Mouse (Mus musculus): ENCODE data around the gene Dhrs7. TPM values are rescaled to one million over a fixed set of nuclear protein-coding genes. Genes with fewer than 3 reads are reported as not detected.

Gene Dhrs7
- polyA plus RNA-seq, 1 experiment from 2014 or later, result 12.9 TPM

DNA sequence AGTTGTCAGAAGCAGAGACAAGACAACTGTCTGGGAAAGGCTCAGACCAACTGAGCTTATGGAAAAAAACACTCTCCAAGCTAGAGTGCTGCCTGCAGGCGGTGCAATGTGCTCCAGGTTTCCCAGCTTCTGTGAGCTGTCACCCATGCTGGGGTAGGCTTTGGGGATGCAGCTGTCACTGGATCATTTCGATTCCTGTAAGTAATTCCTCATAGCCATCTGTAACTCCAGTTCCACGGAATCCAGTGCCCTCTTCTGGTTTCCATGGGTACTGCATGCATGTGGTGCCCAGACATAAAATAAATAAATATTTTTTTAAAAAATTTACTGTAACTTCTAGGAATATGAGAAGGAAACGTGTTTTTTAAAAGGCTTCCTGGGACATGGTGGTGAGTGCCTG lies 10.0 kb downstream of the Dhrs7 start:
- H3K36me3 ChIP-seq, result no peaks in the 10 kb centered on the region
- no peak overlapping the region for H3K27ac ChIP-seq
- H3K4me1 ChIP-seq (replicated peaks), result no peaks in the 10 kb centered on the region
- no peak overlapping the region for H3K9ac ChIP-seq
- DNase-seq, result no peak
- no peaks in the 10 kb centered on the region for H3K27me3 ChIP-seq
- ATAC-seq (ENCODE audit: low read depth), result no peak
- no peak overlapping the region for H3K4me2 ChIP-seq
- WGBS (ENCODE audit: insufficient replicate concordance), result 26% methylated on average over 4 of the region's 4 CpGs
- H3K9me3 ChIP-seq (replicated peaks), result no peaks in the 10 kb centered on the region
- H3K4me3 ChIP-seq (replicated peaks), result no peak overlapping the region

DNA sequence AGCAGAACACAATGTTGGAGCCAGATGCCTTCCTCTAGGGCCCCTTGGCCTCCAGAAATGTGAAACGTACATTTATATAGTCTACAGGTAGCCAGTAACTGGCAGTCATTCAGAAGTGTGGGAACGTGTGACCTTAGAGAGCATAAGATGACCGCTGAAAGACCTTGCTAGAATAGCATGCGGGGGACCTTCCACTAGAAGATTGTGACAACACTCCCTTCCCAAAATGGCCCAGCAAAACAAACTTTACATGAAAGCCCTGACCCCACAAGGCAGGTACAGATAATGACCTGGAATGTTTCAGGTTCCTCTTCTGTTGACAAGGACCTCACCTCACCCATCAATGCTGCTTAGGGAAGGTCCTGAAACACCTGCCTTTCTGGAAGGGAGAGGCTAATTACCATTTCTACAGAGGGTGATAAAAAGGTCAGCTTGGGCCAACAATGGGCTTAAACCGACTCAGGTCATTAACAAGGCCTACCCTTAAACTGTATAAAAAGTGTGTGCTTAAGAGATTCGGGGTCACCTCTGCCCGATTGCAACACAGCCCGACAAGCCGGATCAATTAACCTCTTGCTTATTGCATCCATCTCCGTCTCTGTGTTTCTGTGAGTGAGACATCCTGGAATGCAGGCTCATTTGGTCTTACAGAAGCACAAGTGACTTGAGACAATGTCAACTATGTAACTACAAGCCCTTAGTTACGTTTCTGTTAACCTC lies 14.9 kb downstream of the Dhrs7 start, which contains the start of gene Gm4756:
TSS of gene Gm4756 (minus strand) at position 51 of the 720 bp plus-strand sequence.
- Histone ChIP-seq H3K27ac (no peak within 1 kb of the TSS), H3K27me3 (no peaks in the 10 kb centered on the region), H3K4me1 (replicated peaks) (no peaks in the 10 kb centered on the region), H3K4me3 (replicated peaks) (no peak within 1 kb of the TSS), H3K9ac (no peak within 1 kb of the TSS), H3K36me3 (no peaks in the 10 kb centered on the region), H3K4me2 (no peak within 1 kb of the TSS), H3K9me3 (replicated peaks) (no peaks in the 10 kb centered on the region)
- ATAC-seq (ENCODE audit: low read depth) (peak; percentile 26; the same call in 1 of the 2 replicates), DNase-seq (no peak)
- 63% methylated on average over 11 of the region's 11 CpGs for WGBS (ENCODE audit: insufficient replicate concordance)

DNA sequence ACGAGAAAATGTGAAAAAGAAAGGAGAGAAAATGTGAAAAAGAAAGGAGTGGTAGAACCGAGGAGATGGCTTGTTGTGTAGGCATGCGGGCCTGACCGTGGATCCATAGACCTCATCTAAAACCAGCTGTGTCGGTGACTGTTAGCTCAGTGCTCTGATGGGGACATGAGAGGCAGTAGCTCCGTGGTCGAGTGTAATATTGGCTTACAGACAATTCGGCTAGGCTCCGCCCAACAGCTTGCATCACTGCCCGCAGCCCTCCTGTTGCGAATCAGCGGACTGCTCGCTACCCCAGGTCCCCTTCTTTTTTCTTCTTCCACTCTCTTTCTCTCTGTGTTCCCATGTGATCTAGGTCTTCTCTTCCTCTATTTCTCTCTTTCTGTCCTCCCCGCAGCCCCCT lies 15.8 kb downstream of the Dhrs7 start:
- 82% methylated on average over 14 of the region's 14 CpGs for WGBS (ENCODE audit: insufficient replicate concordance)

DNA sequence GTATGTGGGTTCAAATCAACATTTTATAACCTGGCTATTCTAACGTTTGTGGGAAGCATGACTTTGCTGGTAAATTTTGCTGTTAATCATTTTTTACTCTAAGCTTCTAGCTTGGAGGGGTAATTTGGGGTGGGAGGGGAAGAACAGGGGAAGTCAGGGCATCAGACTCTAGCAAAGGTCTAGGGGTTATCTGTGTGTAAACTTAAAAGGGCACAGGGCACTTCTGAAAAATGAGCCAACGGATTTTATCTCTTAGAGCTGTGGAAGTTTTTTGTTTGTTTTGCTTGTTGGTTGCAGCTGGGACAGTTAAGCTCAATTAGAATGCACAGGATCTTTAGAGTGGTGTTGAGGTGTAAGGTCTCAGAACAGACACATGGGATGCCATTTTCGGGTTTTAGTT lies 26.7 kb downstream of the Dhrs7 start:
- ATAC-seq (ENCODE audit: low read depth), result peak; percentile 18; the same call in 1 of the 2 replicates
- 50% methylated on average over 3 of the region's 3 CpGs for WGBS (ENCODE audit: insufficient replicate concordance)
- H3K4me1 ChIP-seq (replicated peaks), result no peaks in the 10 kb centered on the region
- H3K4me3 ChIP-seq (replicated peaks), result no peak overlapping the region
- no peaks in the 10 kb centered on the region for H3K36me3 ChIP-seq
- no peak overlapping the region for H3K4me2 ChIP-seq
- DNase-seq, result no peak
- H3K27ac ChIP-seq, result no peak overlapping the region
- no peaks in the 10 kb centered on the region for H3K27me3 ChIP-seq
- no peak overlapping the region for H3K9ac ChIP-seq
- H3K9me3 ChIP-seq (replicated peaks), result 0 out of 2 replicates have a peak, but pooled peaks cover 5% of the 10 kb centered on the region

More for the DNA sequence above, 15.8 kb downstream of the Dhrs7 start:
- no peaks in the 10 kb centered on the region for H3K36me3 ChIP-seq
- H3K4me3 ChIP-seq (replicated peaks), result no peak overlapping the region
- H3K27ac ChIP-seq, result no peak overlapping the region
- H3K27me3 ChIP-seq, result no peaks in the 10 kb centered on the region
- H3K4me2 ChIP-seq, result no peak overlapping the region
- no peaks in the 10 kb centered on the region for H3K9me3 ChIP-seq (replicated peaks)
- DNase-seq (no peak), ATAC-seq (ENCODE audit: low read depth) (no peak)
- no peak overlapping the region for H3K9ac ChIP-seq
- no peaks in the 10 kb centered on the region for H3K4me1 ChIP-seq (replicated peaks)

DNA sequence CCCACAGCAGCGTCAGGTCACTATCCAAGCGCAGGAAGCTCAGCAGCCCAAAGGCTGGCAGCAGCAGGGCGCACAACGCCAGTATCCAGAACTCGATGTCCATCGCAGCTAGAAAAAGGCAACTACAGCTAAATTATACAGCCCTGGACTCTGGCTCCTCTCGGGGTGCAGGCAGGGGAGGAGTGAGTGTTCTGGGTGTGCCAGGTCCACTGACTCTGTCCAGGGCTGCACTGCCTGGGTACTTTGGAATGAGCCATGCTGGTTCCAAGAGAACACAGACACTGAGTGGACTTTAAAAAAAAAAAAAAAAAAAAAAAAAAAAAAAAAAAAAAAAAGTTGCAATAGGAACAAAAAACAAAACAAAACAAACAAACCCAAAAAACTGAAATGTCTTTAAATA lies 36.0 kb downstream of the Dhrs7 start:
- H3K9ac ChIP-seq, result no peak overlapping the region
- 71% methylated on average over 7 of the region's 7 CpGs for WGBS (ENCODE audit: insufficient replicate concordance)
- no peak overlapping the region for H3K27ac ChIP-seq
- H3K4me2 ChIP-seq, result no peak overlapping the region
- H3K36me3 ChIP-seq, result no peaks in the 10 kb centered on the region
- no peaks in the 10 kb centered on the region for H3K4me1 ChIP-seq (replicated peaks)
- DNase-seq (no peak), ATAC-seq (ENCODE audit: low read depth) (no peak)
- no peak overlapping the region for H3K4me3 ChIP-seq (replicated peaks)
- no peaks in the 10 kb centered on the region for H3K27me3 ChIP-seq
- H3K9me3 ChIP-seq (replicated peaks), result no peaks in the 10 kb centered on the region

DNA sequence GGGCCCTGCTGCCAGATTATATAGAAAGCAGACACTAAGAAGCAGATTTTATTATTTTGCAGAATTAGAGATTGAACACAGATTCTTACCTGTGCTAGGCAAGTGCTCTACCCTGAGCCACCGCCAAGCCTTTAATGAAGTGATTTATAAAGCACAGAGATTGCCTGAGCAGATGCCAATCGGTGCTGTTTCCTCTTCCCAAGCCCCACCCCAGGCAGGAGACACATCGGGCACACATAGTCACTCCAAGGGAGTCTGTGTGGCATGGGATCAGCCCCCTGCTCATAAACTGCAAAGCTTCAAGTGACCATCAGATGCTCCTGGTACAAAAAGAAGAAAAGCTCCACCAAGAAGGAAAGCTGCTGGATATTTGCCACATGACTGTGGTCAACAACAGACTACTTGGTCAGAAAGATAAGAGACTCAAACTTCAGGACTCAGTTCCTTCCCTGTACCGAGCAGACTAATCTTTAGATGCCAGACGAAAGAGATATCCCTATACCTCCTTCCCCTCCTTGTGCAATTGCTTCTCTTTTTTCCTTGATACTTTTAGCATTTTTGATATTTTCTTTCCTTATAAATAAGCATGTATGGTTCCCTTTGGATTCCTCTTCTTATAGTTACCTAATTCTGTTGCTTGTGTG lies 41.7 kb downstream of the Dhrs7 start:
- ATAC-seq (ENCODE audit: low read depth) (peak; percentile 65; the same call in 1 of the 2 replicates), DNase-seq (peak; percentile 1)
- H3K36me3 ChIP-seq, result no peaks in the 10 kb centered on the region
- no peak overlapping the region for H3K4me3 ChIP-seq (replicated peaks)
- H3K27ac ChIP-seq, result no peak overlapping the region
- no peaks in the 10 kb centered on the region for H3K9me3 ChIP-seq (replicated peaks)
- H3K4me2 ChIP-seq, result no peak overlapping the region
- H3K27me3 ChIP-seq, result no peaks in the 10 kb centered on the region
- H3K9ac ChIP-seq, result no peak overlapping the region
- WGBS (ENCODE audit: insufficient replicate concordance), result 17% methylated on average over 5 of the region's 5 CpGs
- H3K4me1 ChIP-seq (replicated peaks), result peaks cover 10% of the 10 kb centered on the region; the same call in 1 of the 2 replicates

DNA sequence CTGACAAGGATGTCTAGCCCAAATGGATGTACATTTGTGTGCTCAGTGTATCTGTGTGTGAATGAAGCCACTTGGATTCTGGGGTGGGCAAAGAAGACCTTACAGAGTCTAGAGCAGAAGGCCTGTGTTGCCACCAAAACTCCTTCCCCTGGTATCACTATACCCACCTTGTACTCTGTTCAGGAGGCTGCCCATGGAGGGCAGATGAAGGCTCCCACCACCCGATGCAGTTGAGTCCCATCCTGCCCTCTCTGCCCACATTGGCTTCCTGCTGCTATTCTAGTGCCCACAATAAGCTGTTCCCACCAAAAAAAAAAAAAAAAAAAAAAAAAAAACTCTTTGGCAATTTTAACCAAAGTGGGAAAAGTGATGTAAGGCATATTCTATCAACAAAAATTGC lies 43.3 kb downstream of the Dhrs7 start:
- Histone ChIP-seq H3K4me2 (no peak overlapping the region), H3K9ac (no peak overlapping the region), H3K36me3 (no peaks in the 10 kb centered on the region), H3K27ac (no peak overlapping the region), H3K4me3 (replicated peaks) (no peak overlapping the region), H3K27me3 (no peaks in the 10 kb centered on the region), H3K4me1 (replicated peaks) (peaks cover 10% of the 10 kb centered on the region; the same call in 1 of the 2 replicates), H3K9me3 (replicated peaks) (no peaks in the 10 kb centered on the region)
- ATAC-seq (ENCODE audit: low read depth) (no peak), DNase-seq (no peak)
- 20% methylated on average over 1 of the region's 1 CpGs for WGBS (ENCODE audit: insufficient replicate concordance)

DNA sequence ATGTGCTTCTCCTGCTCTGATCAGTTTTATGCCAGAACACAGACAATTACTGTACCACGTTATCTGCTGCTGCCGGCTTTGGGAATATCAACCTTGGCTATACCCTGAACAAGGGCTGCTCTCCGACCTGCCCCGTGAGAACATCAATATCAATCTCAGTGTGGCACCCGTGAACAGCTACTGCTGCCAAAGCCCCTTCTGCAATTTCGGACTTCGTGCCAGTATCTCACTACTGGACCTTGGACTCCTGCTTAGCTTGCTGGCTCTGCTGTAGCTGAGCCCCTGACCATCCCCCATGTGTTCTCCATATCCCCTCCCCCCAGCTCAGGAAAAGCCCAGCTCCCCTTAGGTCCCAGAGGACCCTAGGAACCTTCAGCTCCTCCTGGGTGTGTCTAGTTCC lies 43.9 kb downstream of the Dhrs7 start:
- no peak for DNase-seq
- H3K4me2 ChIP-seq, result no peak overlapping the region
- 67% methylated on average over 7 of the region's 7 CpGs for WGBS (ENCODE audit: insufficient replicate concordance)
- no peak overlapping the region for H3K9ac ChIP-seq
- H3K36me3 ChIP-seq, result no peaks in the 10 kb centered on the region
- peaks cover 10% of the 10 kb centered on the region; the same call in 1 of the 2 replicates for H3K4me1 ChIP-seq (replicated peaks)
- H3K27me3 ChIP-seq, result no peaks in the 10 kb centered on the region
- no peak overlapping the region for H3K4me3 ChIP-seq (replicated peaks)
- ATAC-seq (ENCODE audit: low read depth), result no peak
- no peak overlapping the region for H3K27ac ChIP-seq
- no peaks in the 10 kb centered on the region for H3K9me3 ChIP-seq (replicated peaks)

DNA sequence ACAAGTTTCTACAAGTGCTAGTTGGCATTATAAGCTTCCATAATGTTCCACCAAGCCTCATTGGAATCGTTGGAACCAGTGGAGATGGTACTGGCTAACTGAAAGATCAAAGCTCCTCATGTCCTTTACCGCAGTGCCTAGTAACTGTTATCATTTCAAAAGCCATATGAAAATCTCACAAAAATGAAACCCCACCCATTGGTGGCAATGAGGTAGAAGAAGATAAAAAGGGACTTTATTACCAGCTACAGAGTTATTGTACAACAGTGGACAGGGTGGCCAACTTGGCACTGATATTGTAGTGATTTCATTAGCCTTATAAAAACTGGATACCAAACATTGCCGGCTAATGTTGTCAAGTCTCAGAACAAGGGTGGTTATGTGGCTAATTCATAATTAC lies 52.7 kb downstream of the Dhrs7 start:
- H3K27me3 ChIP-seq, result no peaks in the 10 kb centered on the region
- 55% methylated on average over 3 of the region's 3 CpGs for WGBS (ENCODE audit: insufficient replicate concordance)

More for the DNA sequence above, 52.7 kb downstream of the Dhrs7 start:
- Histone ChIP-seq H3K36me3 (no peaks in the 10 kb centered on the region), H3K9me3 (replicated peaks) (no peaks in the 10 kb centered on the region), H3K9ac (no peak overlapping the region), H3K4me2 (no peak overlapping the region), H3K4me1 (replicated peaks) (no peaks in the 10 kb centered on the region), H3K4me3 (replicated peaks) (no peak overlapping the region), H3K27ac (no peak overlapping the region)
- no peak for DNase-seq
- ATAC-seq (ENCODE audit: low read depth), result no peak

Measured in liver, embryonic 13.5 days (tissue).